Mouse (Mus musculus) right cerebral cortex, adult 2 months (tissue): ENCODE measurements around the gene Rasgef1b.

Source experiments
- DNase-seq, 2 experiments: peaks; one replicate each; pipeline ENCODE4 v3.0.0; 2021 to 2022; ENCODE audit warnings: low spot score in 2 of 2

Rasgef1b gene

GRCm38 (mm10) chr5:99402784-99403183 lies 326.1 kb downstream of the Rasgef1b start:
- DNase-seq, result no peak

- DNase-seq, result no peak
These were observed 326.6 kb downstream of the Rasgef1b start for GRCm38 (mm10) chr5:99402297-99402696.

- DNase-seq, result no peak
These were observed 328.8 kb downstream of the Rasgef1b start for GRCm38 (mm10) chr5:99399855-99400626.

GRCm38 (mm10) chr5:99398472-99399070 lies 330.3 kb downstream of the Rasgef1b start:
- DNase-seq, result no peak

- no peak for DNase-seq
These were observed 334.3 kb downstream of the Rasgef1b start for GRCm38 (mm10) chr5:99394578-99394977.

GRCm38 (mm10) chr5:99391525-99391924 lies 337.3 kb downstream of the Rasgef1b start:
- no peak for DNase-seq

GRCm38 (mm10) chr5:99390776-99391175 lies 338.1 kb downstream of the Rasgef1b start:
- DNase-seq, result no peak

- no peak for DNase-seq
These were observed 338.6 kb downstream of the Rasgef1b start for GRCm38 (mm10) chr5:99390314-99390713.

GRCm38 (mm10) chr5:99388585-99389250 lies 340.1 kb downstream of the Rasgef1b start:
- no peak for DNase-seq

GRCm38 (mm10) chr5:99388131-99388530 lies 340.7 kb downstream of the Rasgef1b start:
- no peak for DNase-seq

- peak; percentile 68 to 70 for DNase-seq
These were observed 341.5 kb downstream of the Rasgef1b start for GRCm38 (mm10) chr5:99387185-99387981.

- DNase-seq, result no peak
These were observed 342.5 kb downstream of the Rasgef1b start for GRCm38 (mm10) chr5:99386246-99386845.

GRCm38 (mm10) chr5:99385737-99386136 lies 343.1 kb downstream of the Rasgef1b start:
- no peak for DNase-seq

- no peak for DNase-seq
These were observed 343.8 kb downstream of the Rasgef1b start for GRCm38 (mm10) chr5:99385090-99385489.

- peak; percentile 68 to 71 for DNase-seq
These were observed 345.0 kb downstream of the Rasgef1b start for GRCm38 (mm10) chr5:99383783-99384281.

GRCm38 (mm10) chr5:99382786-99383185 lies 346.1 kb downstream of the Rasgef1b start:
- DNase-seq, result no peak

- no peak for DNase-seq
These were observed 347.2 kb downstream of the Rasgef1b start for GRCm38 (mm10) chr5:99381639-99382038.

GRCm38 (mm10) chr5:99380882-99381281 lies 348.0 kb downstream of the Rasgef1b start:
- DNase-seq, result no peak

- no peak for DNase-seq
These were observed 348.7 kb downstream of the Rasgef1b start for GRCm38 (mm10) chr5:99380166-99380565.

GRCm38 (mm10) chr5:99378437-99379226 lies 350.2 kb downstream of the Rasgef1b start:
- DNase-seq, result no peak
